Mouse (Mus musculus) embryonic fibroblast, embryonic 13.5 days (primary cell): ENCODE measurements around the gene Cacnb2.

Source experiments
- CTCF ChIP-seq: IDR thresholded peaks from 2 replicates; pipeline ENCODE4 v1.5.1; 2011; ENCODE audit warnings: mild to moderate bottlenecking, control low read depth, low read length, moderate library complexity, borderline replicate concordance; ENCODE audit not compliant: insufficient read depth
- POLR2A ChIP-seq: IDR thresholded peaks from 2 replicates; pipeline ENCODE4 v1.6.1; 2011; ENCODE audit warnings: low read depth, mild to moderate bottlenecking, control low read depth, low read length, moderate library complexity

DNA sequence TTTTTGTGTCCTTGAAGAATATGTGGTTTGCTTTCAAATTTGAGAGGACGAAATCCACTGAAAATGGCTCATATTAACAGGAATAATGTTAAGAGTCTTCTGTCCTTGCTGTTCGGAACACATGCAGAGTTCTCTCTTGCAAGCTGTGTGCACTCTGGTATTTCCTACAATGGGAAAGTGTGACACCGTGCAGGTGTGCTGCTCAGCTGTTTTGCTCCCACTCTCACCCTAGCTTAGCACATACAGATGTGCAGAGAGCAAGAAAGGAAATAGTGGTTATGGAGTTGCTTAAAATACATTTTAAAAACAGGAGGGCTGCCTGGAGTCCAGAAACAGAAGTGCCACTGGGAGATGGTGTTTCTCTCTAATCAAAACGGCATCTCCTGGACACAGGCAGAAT is 386.5 kb downstream of the Cacnb2 start:
- TF ChIP-seq POLR2A (no peak), CTCF (no peak)
